Mouse (Mus musculus) liver, embryonic 14.5 days (tissue): ENCODE results near the gene Etnk2. TPM values are rescaled to one million over a fixed set of nuclear protein-coding genes. Genes with fewer than 3 reads are reported as not detected.

Experiments
- ATAC-seq: fragments of 200-750 bp; cut with Nextera tagmentation; 2 replicates; pipeline ENCODE4 v1.8.0; 2017; ENCODE audit warnings: moderate number of reproducible peaks, mild to moderate bottlenecking, moderate library complexity; ENCODE audit not compliant: insufficient read depth
- DNase-seq, 3 experiments: peaks; one replicate each; pipeline ENCODE4 v3.0.0-alpha.2; 2012 to 2013; ENCODE audit warnings: low read depth in 3 of 3, low spot score in 3 of 3
- H3K27ac ChIP-seq: fragments of 300-500 bp; sonication (generic); 2 replicates; pipeline ENCODE4 v1.5.1; 2014; ENCODE audit warnings: moderate library complexity, mild to moderate bottlenecking, control low read depth, inconsistent platforms
- H3K27me3 ChIP-seq: fragments of 300-500 bp; sonication (generic); 2 replicates; pipeline ENCODE4 v1.6.1; 2014; ENCODE audit warnings: mild to moderate bottlenecking, low read length, moderate library complexity; ENCODE audit not compliant: control insufficient read depth, insufficient read depth
- H3K36me3 ChIP-seq: fragments of 300-500 bp; sonication (generic); replicated peaks from 2 replicates; pipeline ENCODE4 v1.6.1; 2014; ENCODE audit warnings: low read depth; ENCODE audit not compliant: control insufficient read depth, insufficient read depth
- H3K4me1 ChIP-seq, 2 experiments: fragments of 200-500 bp in 1 of 2; fragments of 300-500 bp in 1 of 2; sonication (generic) in 1 of 2; replicated peaks; 2 replicates each; pipeline ENCODE4 v1.6.1; 2012 to 2014; ENCODE audit warnings: antibody characterized with exemption in 1 of 2, inconsistent platforms in 1 of 2, low read length in 1 of 2; ENCODE audit not compliant: control insufficient read depth in 2 of 2, insufficient read depth in 2 of 2
- H3K4me2 ChIP-seq: fragments of 300-500 bp; sonication (generic); 2 replicates; pipeline ENCODE4 v1.6.1; 2014; ENCODE audit warnings: low read depth, mild to moderate bottlenecking, control low read depth, moderate library complexity
- H3K4me3 ChIP-seq, 2 experiments: fragments of 200-500 bp in 1 of 2; fragments of 300-500 bp in 1 of 2; sonication (generic) in 1 of 2; 2 replicates each; pipeline ENCODE4 v1.5.1; 2012 to 2014; ENCODE audit warnings: low read depth in 2 of 2, low read length in 2 of 2, mild to moderate bottlenecking in 2 of 2, control low read depth in 1 of 2, inconsistent platforms in 1 of 2, moderate library complexity in 1 of 2; ENCODE audit not compliant: insufficient read depth in 1 of 2
- H3K9ac ChIP-seq: fragments of 300-500 bp; sonication (generic); replicated peaks from 2 replicates; pipeline ENCODE4 v1.6.1; 2014; ENCODE audit warnings: mild to moderate bottlenecking, control low read depth, moderate library complexity
- H3K9me3 ChIP-seq: fragments of 300-500 bp; sonication (generic); 2 replicates; pipeline ENCODE4 v1.6.1; 2016; ENCODE audit warnings: low read length, mixed read lengths; ENCODE audit not compliant: control insufficient read depth
- CTCF ChIP-seq: IDR thresholded peaks from 2 replicates; pipeline ENCODE4 v1.5.1; 2016; ENCODE audit warnings: antibody characterized with exemption, low read depth, control low read depth
- EP300 ChIP-seq: IDR thresholded peaks from 2 replicates; pipeline ENCODE4 v1.6.1; 2016; ENCODE audit warnings: antibody characterized with exemption, low read depth
- WGBS: fragments of 180-500 bp; shearing (Covaris S2); extraction: QIAGEN DNeasy Blood & Tissue Kit; methylation state at CpG from one replicate; pipeline ENCODE4 v1.1.7; 2014; ENCODE audit not compliant: insufficient replicate concordance; 5-methylcytosine and 5-hydroxymethylcytosine counted together
- polyA plus RNA-seq, 2 experiments: library from polyadenylated mRNA; depleted of rRNA in 1 of 2; stranded (reverse) in 1 of 2; unstranded in 1 of 2; fragments of >200 nt; fragmentation: Nextera tagmentation in 1 of 2; extraction: Ambion mirVana in 1 of 2; gene quantifications; 2 replicates each; pipeline versions ENCODE4 v1.2.1 to v1.2.3; 2012 to 2014

Gene Etnk2
- polyA plus RNA-seq, 2 experiments, result 3.4 to 5.5 TPM

DNA sequence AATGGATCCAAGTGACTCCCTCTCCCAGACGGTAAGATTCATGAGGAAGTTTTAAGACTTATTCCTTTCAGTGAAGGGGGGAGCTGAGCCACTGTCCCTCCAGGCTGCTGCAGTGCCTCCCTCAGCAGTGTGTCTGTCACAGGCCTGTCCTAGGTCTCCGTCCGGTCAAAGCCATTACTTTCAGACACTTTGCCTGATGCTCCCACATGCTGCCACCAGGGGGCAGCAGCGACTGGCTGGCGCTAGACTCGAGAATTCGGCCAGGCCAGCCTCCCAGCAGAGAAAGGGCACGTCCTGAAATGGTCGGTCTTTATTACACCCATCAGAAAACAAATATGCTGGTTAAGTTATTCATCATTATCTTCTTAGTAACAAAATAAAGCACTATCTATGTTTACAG is 18.6 kb downstream of the Etnk2 start:
- Histone ChIP-seq H3K9me3 (no peaks in the 10 kb centered on the region), H3K4me1 (no peaks in the 10 kb centered on the region), H3K27ac (no peak overlapping the region), H3K4me2 (no peak overlapping the region), H3K36me3 (no peaks in the 10 kb centered on the region), H3K9ac (no peak overlapping the region), H3K4me3 (no peak overlapping the region), H3K27me3 (no peaks in the 10 kb centered on the region)
- ATAC-seq, result no peak
- no peak for TF ChIP-seq EP300
- TF ChIP-seq CTCF, result peak; percentile 99
- peak in 1 of 3 experiments; percentile 29 for DNase-seq
- 8% methylated on average over 9 of the region's 9 CpGs for WGBS

- DNase-seq, result no peak
- peaks cover 0 to 2% of the 10 kb centered on the region in 2 experiments; a peak in 1 of 4 replicates for H3K4me1 ChIP-seq
- no peaks in the 10 kb centered on the region for H3K27me3 ChIP-seq
- WGBS, result 58% methylated on average over 12 of the region's 12 CpGs
- ATAC-seq, result no peak
- H3K4me3 ChIP-seq, result no peak overlapping the region
- no peak overlapping the region for H3K9ac ChIP-seq
- no peaks in the 10 kb centered on the region for H3K9me3 ChIP-seq
- H3K4me2 ChIP-seq, result no peak overlapping the region
- TF ChIP-seq EP300 (no peak), CTCF (no peak)
- no peaks in the 10 kb centered on the region for H3K36me3 ChIP-seq
- no peak overlapping the region for H3K27ac ChIP-seq
Observed at GRCm38 (mm10) chr1:133382552-133383155, 19.3 kb downstream of the Etnk2 start.

GRCm38 (mm10) chr1:133383157-133383783 is 19.9 kb downstream of the Etnk2 start:
- H3K27ac ChIP-seq, result no peak overlapping the region
- no peak for ATAC-seq
- no peak overlapping the region for H3K4me3 ChIP-seq
- no peaks in the 10 kb centered on the region for H3K9me3 ChIP-seq
- WGBS, result 80% methylated on average over 14 of the region's 14 CpGs
- H3K36me3 ChIP-seq, result no peaks in the 10 kb centered on the region
- H3K27me3 ChIP-seq, result no peaks in the 10 kb centered on the region
- H3K9ac ChIP-seq, result no peak overlapping the region
- H3K4me2 ChIP-seq, result no peak overlapping the region
- DNase-seq, result no peak
- peaks cover 0 to 3% of the 10 kb centered on the region in 2 experiments; a peak in 1 of 4 replicates for H3K4me1 ChIP-seq
- TF ChIP-seq CTCF (no peak), EP300 (no peak)

DNA sequence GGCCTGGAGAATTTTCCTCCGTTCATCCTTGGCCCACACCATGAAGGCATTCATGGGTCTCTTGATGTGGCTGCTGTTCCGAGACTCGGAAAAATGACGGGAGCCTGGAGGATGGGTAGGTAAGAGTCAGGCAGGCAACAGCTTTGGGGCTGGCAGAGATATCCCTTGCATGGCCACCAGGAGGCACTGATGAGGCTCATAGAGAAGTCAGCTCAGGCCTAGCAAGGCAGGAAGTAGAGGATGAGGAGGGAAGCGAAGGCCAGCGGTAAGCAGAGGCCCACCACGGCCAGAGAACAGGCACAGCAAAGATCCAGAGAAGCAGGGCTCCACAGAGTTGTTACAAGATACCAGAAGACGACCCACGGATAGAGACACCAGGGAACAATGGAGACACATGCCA is 22.1 kb downstream of the Etnk2 start:
- Histone ChIP-seq H3K9me3 (no peaks in the 10 kb centered on the region), H3K4me2 (no peak overlapping the region), H3K27me3 (no peaks in the 10 kb centered on the region), H3K4me1 (peaks cover 0 to 3% of the 10 kb centered on the region in 2 experiments; a peak in 1 of 4 replicates), H3K4me3 (no peak overlapping the region), H3K9ac (no peak overlapping the region), H3K36me3 (no peaks in the 10 kb centered on the region), H3K27ac (no peak overlapping the region)
- peak; percentile 29; the same call in 1 of the 2 replicates for ATAC-seq
- TF ChIP-seq CTCF (peak; percentile 92), EP300 (no peak)
- peak in 2 of 3 experiments; percentile 39 to 40 for DNase-seq
- 25% methylated on average over 9 of the region's 9 CpGs for WGBS

DNA sequence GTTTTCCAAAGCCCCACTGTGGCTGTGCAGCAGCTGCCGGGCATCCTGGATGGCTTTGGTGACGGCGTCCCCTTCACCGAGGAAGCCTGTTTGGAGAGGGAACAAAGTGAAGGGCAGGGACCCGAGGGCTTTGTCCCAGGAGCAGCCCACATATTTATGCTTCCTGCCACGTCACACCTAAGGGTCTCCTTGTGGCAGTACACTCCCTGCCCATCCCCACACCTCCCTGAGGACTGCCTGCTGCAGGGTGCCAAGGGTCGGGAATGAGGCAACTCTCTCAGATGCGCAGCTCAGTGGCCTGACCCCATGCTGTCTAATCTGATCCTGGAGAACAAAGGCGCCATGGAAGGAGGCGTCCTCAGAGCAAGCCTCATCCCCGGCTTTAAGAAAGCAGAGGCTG is 22.8 kb downstream of the Etnk2 start:
- no peak overlapping the region for H3K4me3 ChIP-seq
- ATAC-seq, result no peak

More for the DNA sequence above, 22.8 kb downstream of the Etnk2 start:
- no peaks in the 10 kb centered on the region for H3K9me3 ChIP-seq
- TF ChIP-seq EP300 (no peak), CTCF (no peak)
- 64% methylated on average over 11 of the region's 11 CpGs for WGBS
- H3K27ac ChIP-seq, result no peak overlapping the region
- no peak for DNase-seq
- H3K4me2 ChIP-seq, result no peak overlapping the region
- H3K9ac ChIP-seq, result no peak overlapping the region
- H3K4me1 ChIP-seq, result peaks cover 0 to 3% of the 10 kb centered on the region in 2 experiments; a peak in 1 of 4 replicates
- H3K27me3 ChIP-seq, result no peaks in the 10 kb centered on the region
- H3K36me3 ChIP-seq, result no peaks in the 10 kb centered on the region
